Mouse (Mus musculus): Measurements from ENCODE around the gene Icam1. TPM values are rescaled to one million over a fixed set of nuclear protein-coding genes. Genes with fewer than 3 reads are reported as not detected.

The Icam1 gene
- total and polyA plus RNA-seq, 2 experiments from 2014 or later, result 3.1 to 3.7 TPM

- H3K9me3 ChIP-seq (ENCODE audit: low read length), result no peaks in the 10 kb centered on the region
- 96% methylated on average over 1 of the region's 1 CpGs for WGBS
- no peak for TF ChIP-seq CTCF (IDR thresholded peaks at IDR 0.05; ENCODE audit: low read depth)
- H3K27ac ChIP-seq (ENCODE audit: low read depth, low read length), result no peak overlapping the region
- H3K4me2 ChIP-seq (ENCODE audit: low read depth), result no peak overlapping the region
- H3K9ac ChIP-seq, result no peak overlapping the region
- ATAC-seq (no peak), DNase-seq (no peak)
- no peak overlapping the region for H3K4me3 ChIP-seq (ENCODE audit: low read depth, low read length)
- H3K36me3 ChIP-seq (ENCODE audit: insufficient read depth), result no peaks in the 10 kb centered on the region
- H3K4me1 ChIP-seq (ENCODE audit: insufficient read depth), result no peaks in the 10 kb centered on the region
- H3K27me3 ChIP-seq (ENCODE audit: insufficient read depth, low read length), result no peaks in the 10 kb centered on the region
These were observed 6.9 kb downstream of the Icam1 start for GRCm38 (mm10) chr9:21022726-21023125.

GRCm38 (mm10) chr9:21025258-21025810 is 9.5 kb downstream of the Icam1 start:
- H3K27me3 ChIP-seq (ENCODE audit: insufficient read depth, low read length), result peaks cover 21% of the 10 kb centered on the region; the same call in 1 of the 2 replicates
- H3K4me1 ChIP-seq (ENCODE audit: insufficient read depth), result no peaks in the 10 kb centered on the region
- no peak overlapping the region for H3K9ac ChIP-seq
- ATAC-seq (no peak), DNase-seq (no peak)
- H3K4me3 ChIP-seq (ENCODE audit: low read depth, low read length), result no peak overlapping the region
- H3K36me3 ChIP-seq (ENCODE audit: insufficient read depth), result no peaks in the 10 kb centered on the region
- no peak overlapping the region for H3K27ac ChIP-seq (ENCODE audit: low read depth, low read length)
- WGBS, result 72% methylated on average over 19 of the region's 19 CpGs
- H3K4me2 ChIP-seq (ENCODE audit: low read depth), result no peak overlapping the region
- no peak for TF ChIP-seq CTCF (IDR thresholded peaks at IDR 0.05; ENCODE audit: low read depth)
- H3K9me3 ChIP-seq (ENCODE audit: low read length), result no peaks in the 10 kb centered on the region

GRCm38 (mm10) chr9:21026849-21027248 is 11.1 kb downstream of the Icam1 start:
- H3K4me2 ChIP-seq (ENCODE audit: low read depth), result no peak overlapping the region
- no peaks in the 10 kb centered on the region for H3K9me3 ChIP-seq (ENCODE audit: low read length)
- no peak for ATAC-seq
- 86% methylated on average over 12 of the region's 12 CpGs for WGBS
- DNase-seq, result no peak
- no peak for TF ChIP-seq CTCF (IDR thresholded peaks at IDR 0.05; ENCODE audit: low read depth)
- no peak overlapping the region for H3K27ac ChIP-seq (ENCODE audit: low read depth, low read length)
- H3K27me3 ChIP-seq (ENCODE audit: insufficient read depth, low read length), result peaks cover 23% of the 10 kb centered on the region; the same call in 1 of the 2 replicates
- no peak overlapping the region for H3K4me3 ChIP-seq (ENCODE audit: low read depth, low read length)
- no peaks in the 10 kb centered on the region for H3K36me3 ChIP-seq (ENCODE audit: insufficient read depth)
- no peaks in the 10 kb centered on the region for H3K4me1 ChIP-seq (ENCODE audit: insufficient read depth)
- H3K9ac ChIP-seq, result no peak overlapping the region

GRCm38 (mm10) chr9:21027774-21028290 is 12.0 kb downstream of the Icam1 start:
- WGBS, result 64% methylated on average over 8 of the region's 8 CpGs
- Histone ChIP-seq H3K9me3 (ENCODE audit: low read length) (no peaks in the 10 kb centered on the region), H3K4me2 (ENCODE audit: low read depth) (no peak overlapping the region), H3K27ac (ENCODE audit: low read depth, low read length) (no peak overlapping the region), H3K9ac (no peak overlapping the region), H3K36me3 (ENCODE audit: insufficient read depth) (no peaks in the 10 kb centered on the region), H3K4me3 (ENCODE audit: low read depth, low read length) (no peak overlapping the region), H3K4me1 (ENCODE audit: insufficient read depth) (0 out of 2 replicates have a peak, but pooled peaks cover 1% of the 10 kb centered on the region), H3K27me3 (ENCODE audit: insufficient read depth, low read length) (peaks cover 27% of the 10 kb centered on the region; the same call in 1 of the 2 replicates)
- no peak for DNase-seq
- no peak for ATAC-seq
- no peak for TF ChIP-seq CTCF (IDR thresholded peaks at IDR 0.05; ENCODE audit: low read depth)

GRCm38 (mm10) chr9:21028560-21029110 is 12.8 kb downstream of the Icam1 start:
- DNase-seq, result no peak
- Histone ChIP-seq H3K27me3 (ENCODE audit: insufficient read depth, low read length) (peaks cover 35% of the 10 kb centered on the region), H3K9ac (no peak overlapping the region), H3K27ac (ENCODE audit: low read depth, low read length) (no peak overlapping the region), H3K36me3 (ENCODE audit: insufficient read depth) (no peaks in the 10 kb centered on the region), H3K4me2 (ENCODE audit: low read depth) (no peak overlapping the region), H3K4me1 (ENCODE audit: insufficient read depth) (peaks cover 8% of the 10 kb centered on the region), H3K4me3 (ENCODE audit: low read depth, low read length) (no peak overlapping the region), H3K9me3 (ENCODE audit: low read length) (no peaks in the 10 kb centered on the region)
- WGBS, result 74% methylated on average over 6 of the region's 6 CpGs
- TF ChIP-seq CTCF (IDR thresholded peaks at IDR 0.05; ENCODE audit: low read depth), result no peak
- no peak for ATAC-seq

GRCm38 (mm10) chr9:21029291-21030054 is 13.7 kb downstream of the Icam1 start, which contains the start of gene Icam4:
TSS of gene Icam4 (plus strand) at chr9:21029373.
- Histone ChIP-seq H3K4me3 (ENCODE audit: low read depth, low read length) (no peak within 1 kb of the TSS), H3K4me2 (ENCODE audit: low read depth) (peak within 1 kb of the TSS; percentile 30), H3K27ac (ENCODE audit: low read depth, low read length) (no peak within 1 kb of the TSS), H3K27me3 (ENCODE audit: insufficient read depth, low read length) (peaks cover 40% of the 10 kb centered on the region), H3K9me3 (ENCODE audit: low read length) (no peaks in the 10 kb centered on the region), H3K9ac (peak within 1 kb of the TSS; percentile 26; the same call in 1 of the 2 replicates), H3K4me1 (ENCODE audit: insufficient read depth) (peaks cover 9% of the 10 kb centered on the region), H3K36me3 (ENCODE audit: insufficient read depth) (no peaks in the 10 kb centered on the region)
- 4% methylated on average over 37 of the region's 37 CpGs for WGBS
- peak; percentile 82 for TF ChIP-seq CTCF (IDR thresholded peaks at IDR 0.05; ENCODE audit: low read depth)
- ATAC-seq, result no peak
- DNase-seq, result peak; percentile 68
